Mouse (Mus musculus) stomach, embryonic 14.5 days (tissue): ENCODE results near the gene Baat. TPM values are rescaled to one million over a fixed set of nuclear protein-coding genes. Genes with fewer than 3 reads are reported as not detected.
"Not testable (repeated sequence)": the region's sequence is repeated elsewhere in the genome, so short reads cannot be mapped to it uniquely, and the experiment has no call there.

Source experiments
- ATAC-seq: fragments of 200-750 bp; cut with Nextera tagmentation; 2 replicates; pipeline ENCODE4 v1.8.0; 2017; ENCODE audit warnings: low read depth, moderate TSS enrichment; ENCODE audit not compliant: insufficient number of reproducible peaks, insufficient read depth, low FRiP score
- H3K27ac ChIP-seq: fragments of 300-500 bp; sonication (generic); 2 replicates; pipeline ENCODE4 v1.5.1; 2014; ENCODE audit warnings: mild to moderate bottlenecking, low read length, moderate library complexity, mixed read lengths
- H3K27me3 ChIP-seq: fragments of 300-500 bp; sonication (generic); 2 replicates; pipeline ENCODE4 v1.6.1; 2014; ENCODE audit warnings: low read length, control low read depth, mixed read lengths; ENCODE audit not compliant: control insufficient read depth, insufficient read depth
- H3K36me3 ChIP-seq: fragments of 300-500 bp; sonication (generic); 2 replicates; pipeline ENCODE4 v1.6.1; 2014; ENCODE audit warnings: mild to moderate bottlenecking, control low read depth, low read length, moderate library complexity, mixed read lengths; ENCODE audit not compliant: control insufficient read depth, insufficient read depth
- H3K4me1 ChIP-seq: fragments of 300-500 bp; sonication (generic); 2 replicates; pipeline ENCODE4 v1.6.1; 2014; ENCODE audit warnings: low read length, control low read depth, mixed read lengths; ENCODE audit not compliant: control insufficient read depth, insufficient read depth
- H3K4me2 ChIP-seq: fragments of 300-500 bp; sonication (generic); replicated peaks from 2 replicates; pipeline ENCODE4 v1.6.1; 2014; ENCODE audit warnings: low read depth, low read length, control low read depth
- H3K4me3 ChIP-seq: fragments of 300-500 bp; sonication (generic); 2 replicates; pipeline ENCODE4 v1.5.1; 2014; ENCODE audit warnings: low read depth, low read length, control low read depth
- H3K9ac ChIP-seq: fragments of 300-500 bp; sonication (generic); replicated peaks from 2 replicates; pipeline ENCODE4 v1.6.1; 2014; ENCODE audit warnings: low read depth, mild to moderate bottlenecking, control low read depth, low read length, moderate library complexity, mixed read lengths
- H3K9me3 ChIP-seq: fragments of 300-500 bp; sonication (generic); 2 replicates; pipeline ENCODE4 v1.6.1; 2016; ENCODE audit warnings: low read depth, low read length, control low read depth; ENCODE audit not compliant: control insufficient read depth
- WGBS: fragments of 180-500 bp; shearing (Covaris S2); extraction: QIAGEN DNeasy Blood & Tissue Kit; methylation state at CpG from one replicate; pipeline ENCODE4 v1.1.7; 2014; 5-methylcytosine and 5-hydroxymethylcytosine counted together
- polyA plus RNA-seq: library from polyadenylated mRNA; unstranded; fragments of >200 nt; fragmentation: Nextera tagmentation; extraction: Ambion mirVana; gene quantifications from 2 replicates; pipeline ENCODE4 v1.2.1, GENCODE M21; 2014

The Baat gene
- polyA plus RNA-seq, 1 experiment from 2014 or later: 0.20 TPM

DNA sequence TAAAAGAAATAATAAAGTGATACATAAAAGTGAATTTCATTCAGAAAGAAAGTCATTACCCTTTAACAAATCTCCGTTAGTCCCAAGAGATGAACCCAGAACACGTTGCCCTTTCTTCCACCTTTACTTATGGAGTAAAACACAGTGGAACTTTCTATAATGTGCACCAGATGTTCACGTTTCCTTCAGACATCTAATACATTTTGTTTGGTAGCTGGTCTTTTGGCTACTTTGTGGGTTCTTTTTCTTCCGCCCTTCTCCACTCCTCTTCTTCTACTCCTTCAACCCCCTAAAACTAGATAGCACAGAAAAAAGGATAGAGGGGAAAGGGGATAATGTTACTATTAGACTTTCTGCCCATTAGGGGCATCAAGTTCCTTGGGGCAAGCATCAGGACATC lies 6.3 kb upstream of the Baat start:
- Histone ChIP-seq H3K9ac (no peak overlapping the region), H3K4me1 (no peaks in the 10 kb centered on the region), H3K27me3 (no peaks in the 10 kb centered on the region), H3K4me2 (no peak overlapping the region), H3K27ac (no peak overlapping the region), H3K9me3 (no peaks in the 10 kb centered on the region), H3K36me3 (peaks cover 27% of the 10 kb centered on the region), H3K4me3 (no peak overlapping the region)
- 91% methylated on average over 4 of the region's 4 CpGs for WGBS
- no peak for ATAC-seq

DNA sequence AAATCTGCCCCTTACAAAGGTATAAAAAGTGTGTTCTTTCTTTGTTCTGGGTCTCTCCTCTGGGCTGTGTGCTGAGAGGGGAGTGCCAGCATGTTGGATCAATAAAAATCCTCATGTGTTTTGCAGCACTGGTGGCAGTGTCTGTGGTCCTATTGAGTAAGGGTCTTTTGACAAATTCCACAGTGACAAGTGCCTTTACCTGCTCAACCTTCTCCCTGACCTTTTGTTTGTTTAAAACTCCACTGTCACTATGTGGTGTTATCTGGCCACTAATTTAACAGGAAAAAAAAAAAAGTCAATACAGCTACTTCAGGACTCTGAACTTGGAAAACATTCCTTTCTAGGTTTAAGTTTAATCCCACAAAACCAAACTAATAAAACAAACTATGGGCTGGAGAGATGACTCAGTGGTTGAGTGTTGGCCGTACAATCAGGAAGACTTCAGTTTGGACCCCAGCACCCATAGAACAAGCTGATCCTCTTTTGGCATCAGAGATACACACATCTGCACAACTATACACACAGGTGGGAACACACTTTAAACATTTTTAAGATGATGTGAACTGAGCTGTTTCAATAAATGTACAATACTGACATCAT lies 4.0 kb upstream of the Baat start:
- H3K4me2 ChIP-seq, H3K4me3 ChIP-seq, H3K27ac ChIP-seq, H3K27me3 ChIP-seq, ATAC-seq, H3K9ac ChIP-seq, H3K9me3 ChIP-seq, H3K4me1 ChIP-seq: not testable (repeated sequence)
- peaks cover 27% of the 10 kb centered on the region for H3K36me3 ChIP-seq
- 64% methylated on average over 1 of the region's 1 CpGs for WGBS

DNA sequence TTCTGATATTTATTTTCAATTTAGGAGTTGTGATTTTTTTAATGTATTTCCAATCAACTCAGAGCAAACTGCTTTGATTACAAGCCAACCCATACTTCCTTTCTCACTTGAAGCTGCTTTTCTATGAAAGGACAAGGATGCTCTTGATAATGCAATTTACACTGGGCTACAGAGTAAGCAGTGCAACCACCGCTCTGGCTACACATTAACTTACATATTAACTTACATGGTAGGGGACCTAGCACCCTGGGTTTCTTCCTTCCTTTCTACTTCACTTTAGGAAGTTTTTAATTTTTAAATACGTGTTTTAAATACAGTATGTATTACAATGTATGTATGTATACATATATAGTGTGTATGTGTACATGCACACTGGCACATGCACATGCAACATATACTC lies 2.8 kb upstream of the Baat start:
- H3K27ac ChIP-seq: no peak overlapping the region
- WGBS: 75% methylated on average over 2 of the region's 2 CpGs
- H3K4me2 ChIP-seq: no peak overlapping the region
- H3K9me3 ChIP-seq: no peaks in the 10 kb centered on the region
- no peaks in the 10 kb centered on the region for H3K4me1 ChIP-seq
- no peaks in the 10 kb centered on the region for H3K27me3 ChIP-seq
- ATAC-seq: no peak
- no peak overlapping the region for H3K9ac ChIP-seq
- no peak overlapping the region for H3K4me3 ChIP-seq
- H3K36me3 ChIP-seq: peaks cover 22% of the 10 kb centered on the region

DNA sequence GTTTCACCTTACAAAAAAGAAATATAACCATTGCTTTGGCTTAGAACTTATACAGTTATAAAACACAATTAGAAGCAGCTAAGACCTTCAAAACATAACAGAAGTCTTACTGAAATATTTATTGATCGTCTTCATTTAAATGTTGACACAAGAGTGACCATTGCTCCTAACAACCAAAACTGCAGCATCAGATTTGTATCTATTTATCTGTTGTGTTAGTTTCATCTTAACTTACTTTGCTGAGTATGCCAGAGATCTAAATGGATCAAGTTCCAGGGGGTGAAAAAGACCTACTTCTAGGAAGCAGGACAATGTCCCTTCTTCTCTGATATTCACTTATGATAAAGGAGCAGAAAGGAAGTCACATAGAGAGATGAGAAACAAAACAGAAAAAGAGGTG lies 2.8 kb downstream of the Baat start:
- no peak overlapping the region for H3K9ac ChIP-seq
- no peak overlapping the region for H3K27ac ChIP-seq
- H3K36me3 ChIP-seq: no peaks in the 10 kb centered on the region
- 92% methylated on average over 1 of the region's 1 CpGs for WGBS
- H3K4me2 ChIP-seq: no peak overlapping the region
- H3K4me1 ChIP-seq: no peaks in the 10 kb centered on the region
- no peaks in the 10 kb centered on the region for H3K9me3 ChIP-seq
- no peak for ATAC-seq
- H3K27me3 ChIP-seq: no peaks in the 10 kb centered on the region
- H3K4me3 ChIP-seq: no peak overlapping the region

DNA sequence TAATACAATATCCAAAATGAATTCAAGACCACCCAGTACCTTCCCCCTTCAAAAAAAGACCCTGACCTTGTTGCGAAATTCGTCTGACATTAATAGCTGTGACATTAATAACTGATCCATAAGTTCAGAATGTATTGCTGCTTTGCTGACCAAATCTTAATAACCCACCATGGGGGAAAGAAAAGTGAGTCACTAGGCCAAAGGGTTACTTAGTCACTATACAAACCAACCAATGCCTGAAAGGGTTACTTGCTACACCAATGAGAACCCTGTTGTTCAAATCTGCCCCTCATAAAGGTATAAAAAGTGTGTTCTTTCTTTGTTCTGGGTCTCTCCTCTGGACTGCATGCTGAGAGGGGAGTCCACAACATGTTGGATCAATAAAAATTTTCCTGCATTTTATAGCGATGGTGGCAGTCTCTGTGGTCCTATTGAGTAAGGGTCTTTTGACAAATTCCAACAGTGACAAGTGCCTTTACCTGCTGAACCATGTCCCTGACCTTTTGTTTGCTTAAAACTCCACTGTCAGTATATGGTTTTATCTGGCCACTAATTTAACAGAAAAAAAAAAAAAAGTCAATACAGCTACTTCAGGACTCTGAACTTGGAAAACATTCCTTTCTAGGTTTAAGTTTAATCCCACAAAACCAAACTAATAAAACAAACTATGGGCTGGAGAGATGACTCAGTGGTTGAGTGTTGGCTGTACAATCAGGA lies 20.3 kb downstream of the Baat start:
- not testable (repeated sequence) for H3K4me1 ChIP-seq, ATAC-seq, H3K27me3 ChIP-seq, H3K4me2 ChIP-seq, H3K9me3 ChIP-seq, H3K36me3 ChIP-seq, H3K9ac ChIP-seq, H3K4me3 ChIP-seq, H3K27ac ChIP-seq
- WGBS: 65% methylated on average over 3 of the region's 3 CpGs

DNA sequence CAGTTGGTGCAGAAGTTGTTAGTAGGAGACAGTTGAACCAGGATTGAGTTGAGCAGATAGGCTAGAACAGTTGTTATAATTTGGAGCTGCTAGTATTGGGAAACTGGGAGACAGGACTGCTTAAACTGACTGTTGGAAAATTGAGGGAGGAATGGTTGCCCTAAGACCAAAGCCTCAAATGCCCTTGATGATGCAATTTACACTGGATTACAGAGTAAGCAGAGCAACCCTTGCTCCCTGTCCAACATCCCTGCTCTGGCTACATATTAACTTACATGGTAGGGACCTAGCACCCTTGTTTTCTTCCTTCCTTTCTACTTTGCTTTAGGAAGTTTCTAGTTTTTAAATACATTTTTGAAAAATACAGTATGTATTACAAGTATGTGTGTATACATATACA lies 20.9 kb downstream of the Baat start:
- Histone ChIP-seq H3K27me3 (no peaks in the 10 kb centered on the region), H3K9ac (no peak overlapping the region), H3K9me3 (no peaks in the 10 kb centered on the region), H3K27ac (no peak overlapping the region), H3K4me3 (no peak overlapping the region), H3K4me2 (no peak overlapping the region), H3K4me1 (no peaks in the 10 kb centered on the region), H3K36me3 (no peaks in the 10 kb centered on the region)
- ATAC-seq: no peak

DNA sequence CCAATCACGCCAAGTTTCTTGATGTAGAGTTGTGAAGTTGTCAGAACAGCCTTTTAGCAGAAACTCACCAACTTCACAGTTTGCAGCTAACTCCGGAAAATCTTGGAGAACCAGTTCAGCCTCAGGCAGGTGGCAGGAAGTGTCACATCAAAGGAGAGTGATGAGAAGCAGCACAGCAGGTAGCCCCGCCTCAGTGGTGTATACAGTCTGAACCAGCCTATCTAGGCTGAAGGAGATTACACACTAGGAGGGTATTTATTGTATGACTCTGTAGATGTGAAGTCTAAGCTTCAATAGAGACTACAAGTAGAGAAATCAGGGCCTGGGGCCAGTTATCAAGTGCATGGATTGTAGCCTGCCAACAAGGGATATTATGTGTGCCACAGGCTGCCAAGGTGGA lies 25.5 kb downstream of the Baat start:
- WGBS: 26% methylated on average over 3 of the region's 3 CpGs
- Histone ChIP-seq H3K4me1 (no peaks in the 10 kb centered on the region), H3K4me3 (peak overlapping the region; percentile 19; the same call in 1 of the 2 replicates), H3K9ac (no peak overlapping the region), H3K27me3 (no peaks in the 10 kb centered on the region), H3K27ac (peak overlapping the region; percentile 70; the same call in 1 of the 2 replicates), H3K36me3 (no peaks in the 10 kb centered on the region), H3K4me2 (peak overlapping the region; percentile 22), H3K9me3 (no peaks in the 10 kb centered on the region)
- peak; percentile 76 for ATAC-seq

DNA sequence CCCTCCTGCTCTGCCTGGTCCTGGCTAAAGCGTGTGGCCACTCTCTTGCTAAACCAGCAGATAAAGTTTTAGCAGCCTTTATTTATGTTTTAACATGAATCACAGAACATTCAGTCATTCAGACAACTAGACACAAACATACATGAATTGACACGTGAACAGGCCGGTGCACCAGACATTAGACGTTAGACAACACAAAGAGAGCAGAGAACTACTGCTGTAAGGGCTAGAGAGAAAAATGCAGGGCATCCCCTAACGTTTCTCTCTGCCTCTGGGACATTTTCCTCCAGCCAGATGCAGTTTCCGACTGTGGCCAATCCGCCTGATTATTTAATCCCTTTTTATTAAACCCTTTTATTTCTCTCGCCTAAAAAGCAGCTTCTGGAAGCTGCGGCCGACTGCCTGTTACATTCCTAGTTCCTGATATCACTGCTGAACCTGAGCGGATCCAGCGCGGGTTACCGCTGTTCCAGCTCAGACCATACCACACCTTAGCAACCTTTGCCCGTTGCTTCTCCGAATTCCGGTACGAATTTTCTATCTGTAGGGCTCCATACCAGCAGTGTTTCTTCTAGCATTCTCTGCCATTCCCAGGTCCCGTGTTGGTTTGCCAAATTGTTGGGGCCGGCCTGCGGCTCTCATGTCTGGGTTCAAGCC lies 26.1 kb downstream of the Baat start:
- H3K27me3 ChIP-seq: no peaks in the 10 kb centered on the region
- H3K9me3 ChIP-seq: no peaks in the 10 kb centered on the region
- H3K36me3 ChIP-seq: no peaks in the 10 kb centered on the region
- WGBS: 8% methylated on average over 21 of the region's 21 CpGs
- ATAC-seq: peak; percentile 57; the same call in 1 of the 2 replicates
- H3K4me3 ChIP-seq: peak overlapping the region; percentile 19
- peak overlapping the region; percentile 70 for H3K27ac ChIP-seq
- H3K9ac ChIP-seq: no peak overlapping the region
- H3K4me1 ChIP-seq: no peaks in the 10 kb centered on the region
- H3K4me2 ChIP-seq: peak overlapping the region; percentile 22
